Mouse (Mus musculus) stomach, postnatal 0 days (tissue): ENCODE results near the gene Klhl21.

Source experiments
- CTCF ChIP-seq: IDR thresholded peaks from 2 replicates; pipeline ENCODE4 v1.5.1; 2016; ENCODE audit warnings: antibody characterized with exemption, low read depth, mild to moderate bottlenecking, moderate library complexity
- EP300 ChIP-seq: optimal IDR thresholded peaks from 2 replicates; pipeline ENCODE3; 2016; ENCODE audit warnings: antibody characterized with exemption

DNA sequence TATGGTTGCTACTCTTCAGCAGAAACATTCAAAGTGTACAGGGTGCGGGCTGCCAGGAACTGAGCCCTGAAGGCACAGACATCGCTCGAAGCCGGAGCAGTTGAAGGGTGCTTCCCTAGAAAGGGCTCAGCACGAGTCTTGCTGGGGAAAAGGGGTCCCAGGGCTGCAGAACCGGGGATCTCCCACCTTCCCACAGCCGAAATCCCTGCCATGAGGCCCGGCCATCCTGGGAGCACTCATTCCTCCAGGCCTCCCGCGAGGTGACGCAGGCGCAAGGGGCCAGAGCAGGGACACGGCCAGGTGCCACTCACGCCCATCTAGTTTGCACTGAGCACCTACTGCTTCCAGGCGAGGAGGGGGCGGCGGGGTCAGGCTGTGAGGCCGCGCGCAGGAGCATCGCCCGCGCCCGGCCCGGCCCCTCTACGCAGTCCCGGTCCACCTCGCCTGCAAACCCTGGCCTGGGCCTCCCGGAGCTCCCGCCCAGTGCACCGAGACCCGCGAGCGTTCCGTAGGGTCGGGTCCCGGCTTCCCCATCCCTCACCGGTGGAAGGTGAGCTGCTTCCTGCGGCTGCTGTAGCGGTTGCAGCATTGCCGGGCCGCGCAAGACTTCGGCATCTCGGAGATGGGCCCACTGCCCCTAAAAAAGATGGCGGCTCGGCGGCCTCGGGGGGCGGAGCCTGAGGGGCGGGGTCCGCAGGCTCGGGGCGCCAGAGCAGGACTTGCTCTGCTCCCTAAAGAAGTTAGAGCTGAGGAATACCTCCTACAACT is 20.1 kb upstream of the Klhl21 start, which contains the start of gene Thap3:
- TF ChIP-seq CTCF (no peak), EP300 (no peak)
